Mouse (Mus musculus) cortical plate, adult 2 months (tissue): ENCODE data around the gene Nkx1-2.

Experiments used
- CTCF ChIP-seq: fragments of 200-500 bp; IDR thresholded peaks from 2 replicates; pipeline ENCODE4 v1.5.1; 2011; ENCODE audit warnings: mild to moderate bottlenecking, control low read depth, low read length; ENCODE audit not compliant: insufficient read depth; ENCODE audit errors: extremely low read depth
- POLR2A ChIP-seq: fragments of 200-500 bp; IDR thresholded peaks from 2 replicates; pipeline ENCODE4 v1.6.1; 2011; ENCODE audit warnings: mild to moderate bottlenecking, low read length, control low read depth; ENCODE audit not compliant: insufficient read depth; ENCODE audit errors: extremely low read depth

DNA sequence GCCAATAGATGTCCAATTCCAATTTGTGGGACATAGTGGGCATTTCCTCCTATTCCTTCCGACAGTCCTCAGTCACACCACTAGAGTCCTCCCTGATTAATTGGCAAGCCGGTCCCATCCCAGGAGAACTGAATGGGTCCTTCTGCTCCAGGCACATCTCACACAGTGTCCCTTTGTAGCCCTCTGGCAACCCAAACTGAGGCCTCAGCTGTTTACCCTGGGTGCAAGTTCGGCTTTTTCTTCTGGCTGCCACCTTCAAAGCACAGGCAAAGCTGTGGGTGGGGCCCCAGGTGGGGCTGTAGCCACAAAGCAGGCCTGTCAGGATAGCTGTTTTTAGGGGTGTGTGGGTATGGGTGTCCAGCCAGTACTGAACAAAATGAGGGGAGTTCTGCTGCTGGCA is 52.3 kb downstream of the Nkx1-2 start:
- TF ChIP-seq POLR2A (no peak), CTCF (no peak)
